Mouse (Mus musculus): ENCODE measurements at regions not wholly inside any gene's neighbourhood (a gene's known extent, or its start where the extent isn't known, plus 50 kb on each side); places are given as distances from the start of the nearest gene placed in this dataset.
A peak's percentile ranks its signal among the peaks of the same experiment; 100 is the strongest.
"Not testable (repeated sequence)": the region's sequence is repeated elsewhere in the genome, so short reads cannot be mapped to it uniquely, and the experiment has no call there.

GRCm38 (mm10) chr4:10315144-10315543, 559.2 kb upstream of the 2610301B20Rik start:
- DNase-seq (ENCODE audit: low spot score in 2 of 2) = no peak

GRCm38 (mm10) chr4:10315875-10316274, 558.4 kb upstream of the 2610301B20Rik start:
- no peak for DNase-seq (ENCODE audit: low spot score in 2 of 2)

GRCm38 (mm10) chr4:10344147-10344546, 530.2 kb upstream of the 2610301B20Rik start:
- DNase-seq (ENCODE audit: low spot score in 2 of 2) = no peak

GRCm38 (mm10) chr4:10351876-10352627, 522.2 kb upstream of the 2610301B20Rik start:
- DNase-seq (ENCODE audit: low spot score in 2 of 2) = peak; percentile 13 to 39

- peak; percentile 14 to 24 for DNase-seq (ENCODE audit: low spot score in 2 of 2)
Measured at GRCm38 (mm10) chr4:10357572-10357971, 516.7 kb upstream of the 2610301B20Rik start.

- DNase-seq (ENCODE audit: low spot score in 2 of 2) = no peak
Measured at GRCm38 (mm10) chr4:10389790-10390189, 484.5 kb upstream of the 2610301B20Rik start.

GRCm38 (mm10) chr4:10397249-10397648, 477.0 kb upstream of the 2610301B20Rik start:
- no peak for DNase-seq (ENCODE audit: low spot score in 2 of 2)

GRCm38 (mm10) chr4:10398075-10398474, 476.2 kb upstream of the 2610301B20Rik start:
- no peak for DNase-seq (ENCODE audit: low spot score in 2 of 2)

- no peak for DNase-seq (ENCODE audit: low spot score in 2 of 2)
Measured at GRCm38 (mm10) chr4:10399649-10400048, 474.6 kb upstream of the 2610301B20Rik start.

- DNase-seq (ENCODE audit: low spot score in 2 of 2) = no peak
Measured at GRCm38 (mm10) chr4:10402928-10403327, 471.4 kb upstream of the 2610301B20Rik start.

- DNase-seq (ENCODE audit: low spot score in 2 of 2) = no peak
Measured at GRCm38 (mm10) chr4:10404438-10404837, 469.9 kb upstream of the 2610301B20Rik start.

- DNase-seq (ENCODE audit: low spot score in 2 of 2) = no peak
Measured at GRCm38 (mm10) chr4:10405102-10405501, 469.2 kb upstream of the 2610301B20Rik start.

- DNase-seq (ENCODE audit: low spot score in 2 of 2) = no peak
Measured at GRCm38 (mm10) chr4:10414274-10414673, 460.0 kb upstream of the 2610301B20Rik start.

GRCm38 (mm10) chr4:10421354-10421753, 452.9 kb upstream of the 2610301B20Rik start:
- DNase-seq (ENCODE audit: low spot score in 2 of 2) = no peak

- DNase-seq (ENCODE audit: low spot score in 2 of 2) = no peak
Measured at GRCm38 (mm10) chr4:10434438-10434837, 439.9 kb upstream of the 2610301B20Rik start.

GRCm38 (mm10) chr4:10439921-10440320, 434.4 kb upstream of the 2610301B20Rik start:
- DNase-seq (ENCODE audit: low spot score in 2 of 2) = not testable (repeated sequence)

- DNase-seq (ENCODE audit: low spot score in 2 of 2) = no peak
Measured at GRCm38 (mm10) chr4:10459603-10460002, 414.7 kb upstream of the 2610301B20Rik start.

GRCm38 (mm10) chr4:10480936-10481335, 393.4 kb upstream of the 2610301B20Rik start:
- no peak for DNase-seq (ENCODE audit: low spot score in 2 of 2)

- peak; percentile 3 to 4 for DNase-seq (ENCODE audit: low spot score in 2 of 2)
Measured at GRCm38 (mm10) chr4:10508163-10508821, 366.0 kb upstream of the 2610301B20Rik start.

GRCm38 (mm10) chr4:10510013-10510412, 364.3 kb upstream of the 2610301B20Rik start:
- DNase-seq (ENCODE audit: low spot score in 2 of 2) = no peak

GRCm38 (mm10) chr4:10550711-10551305, 323.5 kb upstream of the 2610301B20Rik start:
- no peak for DNase-seq (ENCODE audit: low spot score in 2 of 2)

- DNase-seq (ENCODE audit: low spot score in 2 of 2) = no peak
Measured at GRCm38 (mm10) chr4:10553724-10554123, 320.6 kb upstream of the 2610301B20Rik start.
